Mouse (Mus musculus): Measurements from ENCODE around the gene Mknk2. TPM values are rescaled to one million over a fixed set of nuclear protein-coding genes. Genes with fewer than 3 reads are reported as not detected.

Gene Mknk2
- polyA plus RNA-seq, 1 experiment from 2014 or later, result 153 TPM

DNA sequence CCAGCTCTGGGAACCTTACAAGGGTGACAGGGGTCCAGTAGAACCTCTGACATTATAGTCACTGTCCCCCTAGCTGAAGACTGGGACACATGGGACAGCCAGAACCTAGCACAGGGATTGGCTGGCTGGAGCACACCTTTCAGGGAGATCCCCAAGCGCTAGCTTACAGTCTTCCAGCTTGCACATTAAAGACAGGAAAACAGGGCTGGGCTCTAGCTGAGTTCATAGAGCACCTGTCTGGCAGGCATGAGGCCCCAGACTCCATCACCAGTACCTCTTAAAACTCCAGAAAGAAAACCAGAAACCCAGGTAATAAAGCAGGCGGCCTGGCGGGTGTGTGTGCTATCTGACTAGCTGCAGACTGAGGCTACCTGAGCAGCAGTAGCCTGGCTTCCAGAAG is 4.2 kb downstream of the Mknk2 start:
- no peaks in the 10 kb centered on the region for H3K9me3 ChIP-seq (replicated peaks)
- WGBS, result 90% methylated on average over 3 of the region's 3 CpGs
- peak overlapping the region; percentile 99 for H3K4me3 ChIP-seq
- peaks cover 59% of the 10 kb centered on the region for H3K4me1 ChIP-seq
- no peaks in the 10 kb centered on the region for H3K27me3 ChIP-seq (ENCODE audit: low read depth, poor library complexity, severe bottlenecking)
- peak overlapping the region; percentile 93 for H3K27ac ChIP-seq
- peaks cover 60% of the 10 kb centered on the region for H3K36me3 ChIP-seq
- no peak for DNase-seq (ENCODE audit: low spot score)

GRCm38 (mm10) chr10:80671936-80672690 is 5.8 kb downstream of the Mknk2 start:
- Histone ChIP-seq H3K9me3 (replicated peaks) (no peaks in the 10 kb centered on the region), H3K4me1 (peaks cover 49% of the 10 kb centered on the region), H3K36me3 (peaks cover 76% of the 10 kb centered on the region), H3K27me3 (ENCODE audit: low read depth, poor library complexity, severe bottlenecking) (no peaks in the 10 kb centered on the region), H3K27ac (no peak overlapping the region), H3K4me3 (no peak overlapping the region)
- DNase-seq (ENCODE audit: low spot score), result no peak
- WGBS, result 83% methylated on average over 11 of the region's 11 CpGs

DNA sequence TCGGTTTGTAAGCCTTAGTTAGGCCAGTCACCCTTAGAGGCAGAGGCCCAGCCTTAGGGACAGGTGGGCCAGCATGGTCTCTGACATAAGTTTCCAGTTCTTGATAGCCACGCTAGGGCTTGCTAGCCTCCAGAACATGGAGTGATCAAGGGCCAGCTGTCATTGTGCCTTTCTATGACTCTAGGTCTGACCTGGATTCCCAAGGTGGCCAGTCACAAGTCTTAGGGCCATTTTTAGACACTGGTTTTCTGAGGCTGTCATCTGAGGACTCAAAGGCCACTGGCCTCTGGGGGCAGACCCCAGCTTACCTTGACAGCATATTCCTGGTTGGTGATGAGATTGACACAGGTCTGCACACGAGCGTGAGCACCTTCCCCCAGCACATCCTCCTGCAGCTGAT is 6.7 kb downstream of the Mknk2 start:
- H3K4me1 ChIP-seq, result peaks cover 54% of the 10 kb centered on the region

GRCm38 (mm10) chr10:80670531-80670930 is 7.4 kb downstream of the Mknk2 start:
- H3K27ac ChIP-seq, result no peak overlapping the region
- H3K4me3 ChIP-seq, result no peak overlapping the region
- H3K9me3 ChIP-seq (replicated peaks), result no peaks in the 10 kb centered on the region
- H3K36me3 ChIP-seq, result peaks cover 92% of the 10 kb centered on the region
- no peaks in the 10 kb centered on the region for H3K27me3 ChIP-seq (ENCODE audit: low read depth, poor library complexity, severe bottlenecking)
- H3K4me1 ChIP-seq, result peaks cover 58% of the 10 kb centered on the region
- WGBS, result 96% methylated on average over 2 of the region's 2 CpGs
- DNase-seq (ENCODE audit: low spot score), result no peak

More for the DNA sequence above, 6.7 kb downstream of the Mknk2 start:
- no peaks in the 10 kb centered on the region for H3K27me3 ChIP-seq (ENCODE audit: low read depth, poor library complexity, severe bottlenecking)
- H3K36me3 ChIP-seq, result peaks cover 84% of the 10 kb centered on the region
- H3K4me3 ChIP-seq, result no peak overlapping the region
- H3K27ac ChIP-seq, result no peak overlapping the region
- H3K9me3 ChIP-seq (replicated peaks), result no peaks in the 10 kb centered on the region
- 91% methylated on average over 4 of the region's 4 CpGs for WGBS
- no peak for DNase-seq (ENCODE audit: low spot score)

DNA sequence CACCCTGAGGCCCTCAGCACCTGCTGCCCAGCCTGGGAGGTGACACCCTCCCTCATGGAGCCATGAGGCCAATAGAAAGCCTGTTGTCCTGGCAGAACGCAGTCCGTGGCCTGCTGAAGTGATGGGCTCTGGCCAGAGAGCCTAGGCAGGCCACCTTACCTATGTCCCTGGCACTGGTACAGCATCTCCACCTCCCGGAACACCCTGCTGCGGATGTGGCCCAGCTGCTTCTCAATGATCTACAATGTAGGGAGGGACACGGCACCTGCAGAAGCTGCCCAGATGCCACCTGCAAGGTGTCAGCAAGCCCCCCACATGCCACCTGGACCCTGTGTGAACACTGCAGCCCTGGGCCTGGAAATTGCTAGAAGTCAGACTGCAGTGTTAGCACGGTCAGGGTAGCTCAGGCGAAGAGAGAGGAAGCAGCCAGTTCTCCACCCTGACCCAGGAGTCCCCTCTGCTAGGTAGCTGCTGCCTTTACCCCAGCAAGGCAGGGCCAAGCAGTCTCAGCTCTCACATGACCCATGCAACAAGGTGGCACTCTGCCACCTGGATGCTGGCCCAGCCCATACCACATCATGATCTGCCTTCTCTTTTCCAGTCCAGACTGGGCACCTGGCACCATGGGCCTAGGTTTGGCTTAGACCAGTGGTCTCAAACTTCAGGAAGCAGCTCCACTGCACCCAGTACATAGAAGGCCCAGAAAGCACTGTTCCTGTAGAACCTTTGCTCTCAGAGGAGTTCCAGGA is 8.0 kb downstream of the Mknk2 start:
- no peaks in the 10 kb centered on the region for H3K27me3 ChIP-seq (ENCODE audit: low read depth, poor library complexity, severe bottlenecking)
- H3K4me3 ChIP-seq, result no peak overlapping the region
- peaks cover 95% of the 10 kb centered on the region for H3K36me3 ChIP-seq
- no peaks in the 10 kb centered on the region for H3K9me3 ChIP-seq (replicated peaks)
- WGBS, result 96% methylated on average over 7 of the region's 7 CpGs
- H3K27ac ChIP-seq, result no peak overlapping the region
- no peak for DNase-seq (ENCODE audit: low spot score)
- H3K4me1 ChIP-seq, result peaks cover 58% of the 10 kb centered on the region

DNA sequence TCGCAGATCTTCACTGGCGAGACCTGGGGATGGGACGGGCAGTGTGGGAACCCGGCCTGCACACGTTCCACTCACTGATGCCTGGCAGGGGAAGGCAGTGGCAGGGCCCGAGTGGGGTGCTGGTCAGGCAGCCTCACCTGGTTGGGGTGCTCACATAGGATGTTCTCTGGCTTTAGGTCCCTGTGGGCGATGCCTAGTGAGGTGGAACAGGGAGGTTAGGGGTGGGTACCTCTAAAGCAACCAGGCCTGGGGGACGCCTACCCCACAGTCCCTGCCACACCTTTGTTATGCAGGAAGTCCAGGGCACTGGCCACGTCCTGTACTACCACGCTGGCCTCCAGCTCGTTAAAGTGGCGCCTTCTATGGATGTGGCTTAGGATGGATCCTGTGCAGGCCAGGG is 8.9 kb downstream of the Mknk2 start:
- no peak for DNase-seq (ENCODE audit: low spot score)
- H3K9me3 ChIP-seq (replicated peaks), result no peaks in the 10 kb centered on the region
- no peaks in the 10 kb centered on the region for H3K27me3 ChIP-seq (ENCODE audit: low read depth, poor library complexity, severe bottlenecking)
- WGBS, result 93% methylated on average over 12 of the region's 12 CpGs
- H3K4me1 ChIP-seq, result peaks cover 58% of the 10 kb centered on the region
- H3K27ac ChIP-seq, result no peak overlapping the region
- no peak overlapping the region for H3K4me3 ChIP-seq
- H3K36me3 ChIP-seq, result peaks cover 88% of the 10 kb centered on the region

DNA sequence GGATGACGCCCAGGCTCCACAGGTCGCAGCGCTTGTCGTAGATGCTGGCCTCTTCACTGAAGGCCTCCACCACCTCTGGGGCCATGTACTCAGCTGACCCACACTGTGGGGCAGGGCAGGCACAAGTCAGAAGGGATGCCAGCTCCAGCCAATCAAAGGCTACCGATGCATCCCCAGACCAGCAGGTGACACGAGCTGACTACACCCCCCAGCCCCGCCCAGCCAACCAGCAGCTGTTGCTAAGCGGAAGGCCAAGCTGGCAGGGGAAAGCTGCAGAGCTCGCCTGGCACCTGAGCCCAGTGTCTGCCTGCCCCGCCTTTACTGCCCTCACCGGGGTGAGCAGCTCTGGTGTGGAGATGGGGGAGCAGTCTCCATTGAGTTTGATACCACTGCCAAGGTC is 9.3 kb downstream of the Mknk2 start:
- Histone ChIP-seq H3K4me3 (no peak overlapping the region), H3K36me3 (peaks cover 84% of the 10 kb centered on the region), H3K27me3 (ENCODE audit: low read depth, poor library complexity, severe bottlenecking) (no peaks in the 10 kb centered on the region), H3K27ac (no peak overlapping the region), H3K9me3 (replicated peaks) (no peaks in the 10 kb centered on the region), H3K4me1 (peaks cover 58% of the 10 kb centered on the region)
- 87% methylated on average over 11 of the region's 11 CpGs for WGBS
- DNase-seq (ENCODE audit: low spot score), result no peak

- no peaks in the 10 kb centered on the region for H3K9me3 ChIP-seq (replicated peaks)
- WGBS, result 87% methylated on average over 19 of the region's 19 CpGs
- H3K27ac ChIP-seq, result peak overlapping the region; percentile 27; the same call in 1 of the 2 replicates
- H3K36me3 ChIP-seq, result peaks cover 67% of the 10 kb centered on the region
- DNase-seq (ENCODE audit: low spot score), result no peak
- H3K4me1 ChIP-seq, result peaks cover 50% of the 10 kb centered on the region
- H3K27me3 ChIP-seq (ENCODE audit: low read depth, poor library complexity, severe bottlenecking), result no peaks in the 10 kb centered on the region
- H3K4me3 ChIP-seq, result no peak overlapping the region
Observed at GRCm38 (mm10) chr10:80666837-80667412, 11.0 kb downstream of the Mknk2 start.

GRCm38 (mm10) chr10:80665981-80666733 is 11.8 kb downstream of the Mknk2 start:
- Histone ChIP-seq H3K4me3 (peak overlapping the region; percentile 9; the same call in 1 of the 2 replicates), H3K36me3 (peaks cover 60% of the 10 kb centered on the region), H3K9me3 (replicated peaks) (no peaks in the 10 kb centered on the region), H3K27ac (peak overlapping the region; percentile 27; the same call in 1 of the 2 replicates), H3K4me1 (peaks cover 50% of the 10 kb centered on the region), H3K27me3 (ENCODE audit: low read depth, poor library complexity, severe bottlenecking) (no peaks in the 10 kb centered on the region)
- 78% methylated on average over 10 of the region's 10 CpGs for WGBS
- no peak for DNase-seq (ENCODE audit: low spot score)

DNA sequence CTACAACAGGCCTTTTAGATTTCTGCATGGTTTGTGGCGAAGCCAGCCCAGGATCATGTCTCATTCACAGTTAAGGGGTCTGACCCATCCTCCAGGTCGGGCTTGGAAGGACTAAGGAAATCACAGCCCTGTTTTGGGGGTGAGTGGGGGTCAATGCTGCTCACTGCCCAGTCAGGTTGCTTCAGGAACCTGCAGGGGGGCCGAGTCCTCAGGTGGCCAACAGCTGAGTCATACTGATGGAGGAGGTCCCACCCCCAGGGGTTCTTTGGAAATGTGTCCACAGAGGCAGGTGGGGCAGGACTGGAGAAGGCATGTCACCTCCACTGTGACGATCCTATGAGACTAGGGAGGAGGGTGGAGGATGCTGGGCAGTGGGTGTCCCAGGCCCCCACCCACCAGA is 12.5 kb downstream of the Mknk2 start:
- WGBS, result 69% methylated on average over 4 of the region's 4 CpGs
- H3K27ac ChIP-seq, result no peak overlapping the region
- H3K4me1 ChIP-seq, result peaks cover 52% of the 10 kb centered on the region
- peak overlapping the region; percentile 4; the same call in 1 of the 2 replicates for H3K4me3 ChIP-seq
- DNase-seq (ENCODE audit: low spot score), result no peak
- H3K27me3 ChIP-seq (ENCODE audit: low read depth, poor library complexity, severe bottlenecking), result no peaks in the 10 kb centered on the region
- H3K36me3 ChIP-seq, result peaks cover 53% of the 10 kb centered on the region
- no peaks in the 10 kb centered on the region for H3K9me3 ChIP-seq (replicated peaks)

DNA sequence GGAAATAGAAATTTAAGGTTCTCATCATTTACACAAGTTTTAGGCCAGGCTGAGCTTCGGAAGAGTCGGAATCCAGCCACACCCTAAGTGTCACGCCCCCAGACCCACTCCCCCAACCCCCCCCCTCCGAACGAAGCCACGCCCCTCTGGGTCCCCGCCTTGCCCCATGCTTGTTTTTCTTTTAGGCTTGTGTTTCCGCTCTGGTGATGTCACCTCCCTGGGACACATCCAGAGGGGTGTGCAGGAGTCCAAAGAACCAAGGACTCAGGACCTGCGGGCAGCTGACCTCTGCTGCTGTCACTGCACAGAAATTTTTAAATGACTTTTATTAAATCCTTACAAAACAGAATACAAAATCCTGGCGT is 12.9 kb downstream of the Mknk2 start:
- Histone ChIP-seq H3K27ac (peak overlapping the region; percentile 46; the same call in 1 of the 2 replicates), H3K4me1 (peaks cover 52% of the 10 kb centered on the region), H3K36me3 (peaks cover 48% of the 10 kb centered on the region), H3K27me3 (ENCODE audit: low read depth, poor library complexity, severe bottlenecking) (no peaks in the 10 kb centered on the region), H3K9me3 (replicated peaks) (no peaks in the 10 kb centered on the region), H3K4me3 (peak overlapping the region; percentile 4)
- WGBS, result 19% methylated on average over 10 of the region's 10 CpGs
- DNase-seq (ENCODE audit: low spot score), result no peak

DNA sequence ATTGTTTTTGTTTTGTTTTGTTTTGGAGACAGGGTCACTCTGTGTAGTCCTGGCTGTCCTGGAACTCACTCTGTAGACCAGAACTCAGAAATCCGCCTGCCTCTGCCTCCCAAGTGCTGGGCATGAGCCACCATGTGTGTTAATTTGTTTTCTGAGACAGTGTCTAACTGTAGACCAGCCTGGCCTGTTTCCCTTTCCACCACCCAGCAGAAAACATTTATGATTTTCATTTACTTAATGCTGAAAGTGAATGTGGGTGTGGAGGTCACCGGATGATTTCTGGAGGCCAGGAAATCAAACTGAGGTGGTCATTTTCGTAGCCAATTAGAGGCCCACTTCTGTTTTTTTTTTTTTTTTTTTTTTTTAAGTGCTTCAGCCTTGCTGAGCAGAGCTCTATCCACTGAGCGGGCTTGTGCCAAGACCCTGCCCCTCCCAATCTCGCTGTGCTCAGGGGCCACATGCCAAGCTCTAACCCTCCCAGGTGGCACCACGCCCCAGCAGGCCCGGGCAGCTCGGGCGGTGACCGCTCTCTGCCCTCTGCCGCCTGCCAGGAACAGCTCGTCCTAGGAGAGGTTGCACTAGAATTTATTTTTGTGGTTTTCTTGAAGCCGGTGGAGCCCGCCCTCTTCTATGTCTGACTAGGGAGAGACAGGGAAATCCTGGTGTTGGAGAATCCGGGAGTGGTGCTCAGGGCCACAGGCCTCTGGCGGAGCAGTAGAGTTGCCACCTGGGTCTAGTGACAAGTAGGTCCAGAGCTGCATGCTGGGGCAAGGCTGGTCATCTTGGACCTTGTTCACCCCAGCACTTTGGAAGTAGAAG is 13.5 kb downstream of the Mknk2 start:
- Histone ChIP-seq H3K27ac (peak overlapping the region; percentile 64; the same call in 1 of the 2 replicates), H3K4me3 (peak overlapping the region; percentile 4), H3K27me3 (ENCODE audit: low read depth, poor library complexity, severe bottlenecking) (no peaks in the 10 kb centered on the region), H3K9me3 (replicated peaks) (no peaks in the 10 kb centered on the region), H3K36me3 (peaks cover 42% of the 10 kb centered on the region), H3K4me1 (peaks cover 52% of the 10 kb centered on the region)
- DNase-seq (ENCODE audit: low spot score), result no peak
- 40% methylated on average over 16 of the region's 16 CpGs for WGBS
